Mouse (Mus musculus) left cerebral cortex, postnatal 4 days (tissue): ENCODE results near the gene Klrb1f. TPM values are rescaled to one million over a fixed set of nuclear protein-coding genes. Genes with fewer than 3 reads are reported as not detected.
"Not testable (repeated sequence)": the region's sequence is repeated elsewhere in the genome, so short reads cannot be mapped to it uniquely, and the experiment has no call there.

Source experiments
- DNase-seq: peaks from one replicate; pipeline ENCODE4 v3.0.0-alpha.2; 2022
- intact Hi-C: fragments of 180-260 bp; cut with DNase I; formaldehyde crosslinking; loops from one replicate; pipeline ENCODE4 v1.15.1; 2025
- total RNA-seq, 2 experiments: library from RNA; stranded (reverse); gene quantifications; 2 replicates each; pipeline ENCODE4 v1.2.3; 2021

The Klrb1f gene
- total RNA-seq, 2 experiments from 2014 or later: 0.30 to 0.42 TPM

- intact Hi-C loops: no loop called here
- DNase-seq: no peak
Observed at GRCm38 (mm10) chr6:129048381-129048780, 2.7 kb downstream of the Klrb1f start.

DNA sequence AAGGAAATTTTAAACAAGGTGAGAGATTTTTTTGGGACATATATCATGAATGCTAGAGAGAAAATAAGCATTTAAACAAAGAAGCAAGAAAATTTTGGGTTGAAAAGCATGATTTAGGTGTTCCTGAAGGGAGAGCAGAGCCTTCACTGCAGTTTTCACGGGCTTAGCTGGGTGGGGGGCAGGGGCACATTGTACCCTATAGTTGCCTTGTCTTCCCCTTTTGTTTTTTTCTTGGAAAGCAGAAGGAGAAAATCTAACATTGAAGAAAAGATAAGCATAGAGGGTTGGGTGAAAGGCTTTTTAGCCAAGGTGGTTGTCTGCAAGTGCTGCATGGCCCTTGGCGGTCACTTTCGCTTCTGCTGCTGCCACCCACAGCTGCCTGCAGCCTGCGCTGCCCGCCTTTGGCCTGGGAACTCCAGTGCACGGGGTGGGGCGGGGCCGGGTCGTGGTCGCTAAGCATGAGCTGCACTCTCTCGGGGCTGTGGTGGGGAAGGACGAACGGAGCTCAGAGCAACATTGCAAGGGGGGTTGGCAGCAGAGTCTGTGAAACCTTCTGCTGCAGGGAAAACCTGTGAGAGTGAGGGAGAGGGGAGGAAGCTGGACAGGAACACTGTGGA lies 3.3 kb downstream of the Klrb1f start:
- intact Hi-C loops: no loop called here
- peak; percentile 62 for DNase-seq

DNA sequence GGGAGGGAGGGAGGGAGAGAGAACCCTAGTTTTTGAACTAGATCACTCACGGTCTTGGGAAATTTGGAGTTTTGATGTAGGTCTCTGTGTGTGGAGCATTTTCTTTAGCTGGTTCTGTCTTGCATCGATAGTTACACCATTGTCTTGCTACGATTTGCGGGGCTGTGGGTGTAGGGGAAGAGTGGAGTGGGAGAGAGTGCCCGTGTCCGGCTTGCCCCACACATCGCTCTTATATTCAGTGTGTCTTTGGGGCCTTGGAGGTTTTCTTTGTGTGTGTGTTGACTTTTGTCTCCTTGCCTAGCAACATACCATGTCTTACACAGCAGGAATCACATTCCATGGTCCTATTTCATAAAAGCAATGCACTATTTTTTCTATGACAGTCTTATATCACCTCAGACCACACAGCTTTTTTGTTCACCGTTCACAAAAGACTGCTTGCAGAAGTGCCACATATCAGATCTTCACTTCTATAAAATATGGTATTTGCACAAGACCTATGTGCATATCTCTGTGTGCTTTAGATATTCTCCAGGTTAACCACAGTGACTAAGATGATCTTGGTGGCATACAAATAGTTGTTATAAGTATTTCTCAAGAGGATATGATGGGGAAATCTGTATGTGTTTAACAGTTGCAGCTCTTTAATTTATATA lies 4.0 kb downstream of the Klrb1f start:
- DNase-seq: no peak
- intact Hi-C loops: no loop called here

- intact Hi-C loops: no loop called here
- no peak for DNase-seq
Observed at GRCm38 (mm10) chr6:129051086-129051485, 5.4 kb downstream of the Klrb1f start.

GRCm38 (mm10) chr6:129051731-129052130 lies 6.0 kb downstream of the Klrb1f start:
- intact Hi-C loops: no loop called here
- no peak for DNase-seq

DNA sequence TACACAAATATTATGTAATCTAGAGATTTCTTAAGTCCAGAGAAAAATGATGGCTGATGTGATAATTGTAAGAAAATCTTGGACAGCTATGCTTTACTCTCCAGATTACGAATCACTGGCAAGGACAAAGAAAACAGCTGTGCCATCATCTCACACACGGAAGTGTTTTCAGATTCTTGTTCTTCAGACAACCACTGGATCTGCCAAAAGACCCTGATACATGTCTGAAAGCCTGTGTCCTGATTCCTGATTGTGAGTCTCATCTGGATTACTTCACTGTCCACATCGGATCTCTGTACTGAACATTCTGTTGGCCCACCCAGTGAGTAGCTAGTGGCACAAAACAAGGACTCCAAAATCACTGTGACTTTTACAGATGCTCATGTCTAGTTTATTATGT lies 10.5 kb downstream of the Klrb1f start:
- DNase-seq: no peak
- intact Hi-C loops: no loop called here

- intact Hi-C loops: no loop called here
- DNase-seq: no peak
Observed at GRCm38 (mm10) chr6:129058013-129058412, 12.3 kb downstream of the Klrb1f start.

- DNase-seq: no peak
- intact Hi-C loops: loop anchor here (5.0 kb wide), 1 partner anchor 208 kb away; no protein-coding TSS in a partner anchor
Observed at GRCm38 (mm10) chr6:129065407-129065806, 19.7 kb downstream of the Klrb1f start.

DNA sequence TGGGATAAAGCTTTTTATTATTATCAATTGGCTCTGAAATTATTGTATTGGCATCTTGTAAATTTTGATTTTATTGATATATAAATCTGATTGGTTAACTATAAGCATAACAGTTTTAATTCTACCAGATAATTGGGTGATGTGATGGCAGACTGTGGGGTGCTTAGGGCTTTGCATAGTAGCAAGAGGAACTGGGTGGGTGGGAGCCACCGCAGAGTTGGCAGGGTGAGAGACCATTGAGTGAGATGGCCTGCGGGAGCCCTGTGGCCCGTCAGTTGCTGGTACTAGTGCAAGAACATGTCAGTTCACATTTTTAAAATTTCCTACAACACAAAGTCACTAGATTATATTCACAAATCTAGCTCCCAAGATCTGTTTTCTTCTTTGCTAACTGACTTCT lies 20.2 kb downstream of the Klrb1f start:
- DNase-seq: no peak
- intact Hi-C loops: loop anchor here (5.0 kb wide), 1 partner anchor 209 kb away; no protein-coding TSS in a partner anchor

DNA sequence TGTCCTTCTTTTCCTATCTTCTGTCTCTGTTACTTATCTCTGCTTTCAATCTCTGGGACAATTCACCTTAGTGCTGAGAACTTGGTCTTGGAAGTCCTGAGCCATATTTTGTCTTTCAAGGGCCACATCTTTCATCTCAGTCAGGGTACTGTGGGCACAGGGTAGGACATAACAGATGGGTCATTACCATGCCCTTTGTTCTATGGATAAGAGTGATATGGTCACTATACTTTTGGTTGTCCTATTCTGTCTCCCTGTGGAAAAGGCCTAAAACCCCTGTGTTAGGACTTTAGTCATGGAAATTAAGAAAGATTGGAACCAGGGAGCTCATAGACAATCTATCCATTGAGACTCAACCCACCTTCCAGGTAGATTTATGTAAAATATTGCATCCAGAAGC lies 20.8 kb downstream of the Klrb1f start:
- intact Hi-C loops: loop anchor here (5.0 kb wide), 1 partner anchor 209 kb away; no protein-coding TSS in a partner anchor
- no peak for DNase-seq

DNA sequence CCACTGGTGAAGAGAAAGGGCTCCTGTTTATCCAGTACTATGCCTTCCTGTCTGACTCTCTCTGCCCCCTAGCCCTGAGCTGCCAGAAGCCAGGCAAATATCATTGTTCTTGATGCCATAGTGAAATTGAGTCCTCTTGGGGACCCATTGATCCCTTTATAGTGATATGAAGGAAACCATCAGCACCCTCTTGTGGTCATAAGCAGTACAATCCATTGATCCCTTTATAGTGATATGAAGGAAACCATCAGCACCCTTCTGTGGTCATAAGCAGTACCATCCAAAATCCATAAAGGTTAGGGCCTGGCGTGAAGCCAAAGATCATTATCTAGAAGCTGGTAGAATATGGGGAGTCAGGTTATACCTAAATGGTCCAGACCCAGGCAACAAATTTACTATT lies 21.3 kb downstream of the Klrb1f start:
- intact Hi-C loops: loop anchor here (5.0 kb wide), 1 partner anchor 210 kb away; no protein-coding TSS in a partner anchor
- DNase-seq: peak; percentile 10

DNA sequence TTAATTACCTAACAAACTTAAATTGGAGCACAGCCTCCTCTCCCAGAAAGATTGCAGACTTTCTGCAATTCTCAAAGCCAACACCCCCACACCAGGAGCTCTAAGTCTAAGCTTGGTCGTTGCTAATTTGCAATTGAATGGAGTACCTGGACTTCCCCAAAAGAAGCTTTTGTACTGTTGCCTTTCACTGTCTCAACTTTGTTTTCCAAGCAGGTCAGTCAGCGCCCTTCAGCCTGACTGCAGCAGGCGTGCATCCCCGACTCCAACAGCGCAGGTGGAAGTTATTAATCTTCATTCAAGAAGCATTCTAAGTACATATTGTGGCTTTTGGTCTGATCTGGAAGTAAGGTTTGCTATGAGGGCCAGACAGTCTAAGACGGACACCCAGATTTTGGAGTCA lies 39.4 kb downstream of the Klrb1f start:
- intact Hi-C loops: no loop called here
- DNase-seq: no peak

DNA sequence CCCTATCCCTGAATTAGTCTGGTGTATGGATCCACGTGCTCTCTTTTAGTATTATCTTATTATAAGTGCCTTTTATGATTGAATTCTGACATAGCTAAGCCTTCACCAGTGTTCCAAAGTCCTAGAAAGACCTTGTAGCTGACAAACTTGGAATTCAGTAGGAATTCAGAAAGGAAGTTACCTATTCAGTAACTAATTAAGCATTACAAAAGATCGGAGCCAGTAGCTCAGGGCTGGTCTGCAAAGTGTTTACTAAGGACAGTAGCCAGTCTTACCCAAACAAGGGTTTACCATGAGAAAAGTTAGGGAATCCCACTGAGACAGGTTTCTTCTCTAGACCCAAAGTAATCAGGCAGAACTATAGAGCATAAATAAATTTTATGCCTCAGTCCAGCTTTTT lies 40.3 kb downstream of the Klrb1f start:
- intact Hi-C loops, DNase-seq: not testable (repeated sequence)

GRCm38 (mm10) chr6:129088161-129088560 lies 42.5 kb downstream of the Klrb1f start:
- intact Hi-C loops: no loop called here
- peak; percentile 9 for DNase-seq

DNA sequence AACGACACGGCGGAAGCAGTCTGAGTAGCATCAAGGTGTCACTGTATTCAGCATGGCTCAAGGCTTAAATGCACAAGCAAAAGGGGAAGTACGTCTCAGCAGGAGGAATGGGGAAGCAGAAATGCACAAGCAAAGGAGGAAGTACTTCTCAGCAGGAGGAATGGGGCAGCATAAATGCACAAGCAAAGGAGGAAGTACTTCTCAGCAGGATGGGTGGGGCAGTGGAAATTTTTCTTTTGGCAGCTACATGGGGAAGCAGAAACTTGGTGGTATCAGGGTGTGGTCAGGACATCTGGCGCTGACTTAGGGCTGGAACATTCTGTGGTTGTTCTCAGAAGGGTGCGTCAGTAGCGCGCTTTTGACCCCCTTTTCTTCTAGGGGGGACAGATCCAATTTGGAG lies 42.9 kb downstream of the Klrb1f start:
- intact Hi-C loops, DNase-seq: not testable (repeated sequence)

GRCm38 (mm10) chr6:129095166-129095565 lies 49.5 kb downstream of the Klrb1f start:
- no peak for DNase-seq
- intact Hi-C loops: loop anchor here (10.0 kb wide), 1 partner anchor 140 kb away; no protein-coding TSS in a partner anchor

- DNase-seq: no peak
- intact Hi-C loops: loop anchor here (10.0 kb wide), 1 partner anchor 137 kb away; no protein-coding TSS in a partner anchor
Observed at GRCm38 (mm10) chr6:129097929-129098328, 52.2 kb downstream of the Klrb1f start.

DNA sequence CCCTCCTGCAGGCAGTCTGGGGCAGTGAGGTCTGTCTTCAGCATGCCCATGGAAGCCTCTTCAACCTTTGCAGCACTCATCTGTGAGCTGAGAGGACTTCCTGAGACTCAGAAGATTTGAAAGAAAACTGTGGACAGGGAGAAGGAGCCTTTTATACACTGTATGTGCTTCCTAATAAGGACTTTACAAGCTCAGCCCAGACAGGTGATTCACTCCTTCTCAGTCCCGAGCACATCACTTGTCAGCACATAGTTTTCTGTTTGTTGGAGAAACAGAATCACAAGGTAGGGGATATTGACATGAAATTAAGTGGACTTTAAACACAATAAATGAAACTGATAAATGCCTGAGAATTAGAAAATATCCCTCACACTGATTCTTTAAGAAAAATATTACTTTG lies 55.1 kb downstream of the Klrb1f start, which contains the start of gene Clec2e:
TSS of gene Clec2e (minus strand) at position 120 of the 400 bp plus-strand sequence.
- DNase-seq, intact Hi-C loops: not testable (repeated sequence)

DNA sequence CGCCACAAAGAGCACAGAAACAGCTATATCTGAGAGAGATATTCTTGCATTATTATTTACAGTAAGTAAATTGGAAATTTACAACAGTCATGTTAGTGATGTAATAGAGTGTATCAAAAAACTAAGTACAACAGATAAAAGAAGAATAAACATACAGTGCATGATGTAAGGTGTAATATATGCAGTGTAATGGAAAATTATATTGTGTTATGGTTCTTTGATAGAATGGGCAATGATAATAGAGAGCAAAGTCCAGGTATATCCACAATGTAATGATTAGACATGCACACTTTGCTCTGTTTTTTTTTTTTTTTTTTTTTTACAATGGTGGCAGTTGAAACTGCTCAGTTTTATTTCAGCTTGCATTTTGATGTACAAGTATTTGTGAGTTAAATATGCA lies 55.9 kb downstream of the Klrb1f start:
- intact Hi-C loops: no loop called here
- DNase-seq: no peak

DNA sequence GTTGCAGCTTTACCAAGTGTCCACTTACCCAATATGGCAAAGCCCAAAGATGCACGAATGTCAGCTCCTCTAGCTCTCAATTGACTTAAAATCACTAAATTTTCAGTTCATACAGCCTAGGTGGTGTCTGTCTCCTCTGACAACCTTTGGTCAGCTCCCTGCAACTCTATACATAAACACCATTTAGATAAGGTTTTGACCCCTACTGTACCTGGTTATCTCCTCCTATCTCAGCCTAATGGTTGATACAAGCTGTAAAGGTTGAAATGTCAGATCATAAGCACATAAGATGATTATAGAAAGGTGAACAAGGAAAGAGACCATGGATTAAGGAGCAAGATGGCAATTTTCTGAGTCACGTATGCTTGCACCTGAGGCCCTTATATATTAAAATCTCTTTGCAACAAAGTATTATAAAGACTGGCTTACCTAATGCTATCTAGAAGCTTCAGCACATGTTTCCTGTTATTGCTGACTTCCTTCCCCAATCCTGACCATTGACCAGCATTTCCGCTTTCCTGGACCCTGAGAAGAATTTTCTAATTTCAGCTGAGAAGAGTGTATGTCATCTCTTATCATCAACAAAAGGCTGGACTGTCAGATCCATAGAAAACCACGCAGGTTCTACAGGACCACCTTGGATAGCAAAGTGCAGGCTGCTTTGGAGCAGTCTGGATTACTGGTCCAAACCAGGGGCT lies 57.3 kb downstream of the Klrb1f start:
- no peak for DNase-seq
- intact Hi-C loops: no loop called here
